Mouse (Mus musculus): ENCODE results near the gene Gm10197. TPM values are rescaled to one million over a fixed set of nuclear protein-coding genes. Genes with fewer than 3 reads are reported as not detected.
"Not testable (repeated sequence)": the region's sequence is repeated elsewhere in the genome, so short reads cannot be mapped to it uniquely, and the experiment has no call there.

The Gm10197 gene
- polyA plus RNA-seq, 1 experiment from 2014 or later, result 3.5 TPM

- Histone ChIP-seq H3K27ac (ENCODE audit: low read length) (no peak overlapping the region), H3K4me2 (ENCODE audit: low read depth, low read length) (no peak overlapping the region), H3K9me3 (replicated peaks; ENCODE audit: control insufficient read depth, low read length) (no peaks in the 10 kb centered on the region), H3K27me3 (ENCODE audit: control insufficient read depth, insufficient read depth, low read length) (no peaks in the 10 kb centered on the region), H3K4me1 (ENCODE audit: control insufficient read depth, insufficient read depth, low read length) (0 out of 2 replicates have a peak, but pooled peaks cover 2% of the 10 kb centered on the region), H3K36me3 (ENCODE audit: control insufficient read depth, insufficient read depth) (no peaks in the 10 kb centered on the region), H3K4me3 (ENCODE audit: low read length) (no peak overlapping the region), H3K9ac (ENCODE audit: low read length) (no peak overlapping the region)
- 74% methylated on average over 12 of the region's 12 CpGs for WGBS
- ATAC-seq (replicated peaks; ENCODE audit: extremely low read depth, insufficient read depth, low FRiP score), result no peak
These were observed 26.1 kb upstream of the Gm10197 start for GRCm38 (mm10) chr19:53397451-53398233.

GRCm38 (mm10) chr19:53395805-53396204 lies 24.2 kb upstream of the Gm10197 start:
- H3K4me1 ChIP-seq (ENCODE audit: control insufficient read depth, insufficient read depth, low read length); H3K36me3 ChIP-seq (ENCODE audit: control insufficient read depth, insufficient read depth); H3K4me3 ChIP-seq (ENCODE audit: low read length); H3K9me3 ChIP-seq (replicated peaks; ENCODE audit: control insufficient read depth, low read length); H3K4me2 ChIP-seq (ENCODE audit: low read depth, low read length); H3K9ac ChIP-seq (ENCODE audit: low read length); H3K27me3 ChIP-seq (ENCODE audit: control insufficient read depth, insufficient read depth, low read length); H3K27ac ChIP-seq (ENCODE audit: low read length); ATAC-seq (replicated peaks; ENCODE audit: extremely low read depth, insufficient read depth, low FRiP score): not testable (repeated sequence)
- 66% methylated on average over 5 of the region's 5 CpGs for WGBS

GRCm38 (mm10) chr19:53394956-53395355 lies 23.4 kb upstream of the Gm10197 start:
- not testable (repeated sequence) for H3K4me3 ChIP-seq (ENCODE audit: low read length); H3K9me3 ChIP-seq (replicated peaks; ENCODE audit: control insufficient read depth, low read length); ATAC-seq (replicated peaks; ENCODE audit: extremely low read depth, insufficient read depth, low FRiP score); H3K36me3 ChIP-seq (ENCODE audit: control insufficient read depth, insufficient read depth); H3K27me3 ChIP-seq (ENCODE audit: control insufficient read depth, insufficient read depth, low read length); H3K27ac ChIP-seq (ENCODE audit: low read length); H3K9ac ChIP-seq (ENCODE audit: low read length); H3K4me2 ChIP-seq (ENCODE audit: low read depth, low read length); H3K4me1 ChIP-seq (ENCODE audit: control insufficient read depth, insufficient read depth, low read length)
- WGBS, result 62% methylated on average over 3 of the region's 3 CpGs

DNA sequence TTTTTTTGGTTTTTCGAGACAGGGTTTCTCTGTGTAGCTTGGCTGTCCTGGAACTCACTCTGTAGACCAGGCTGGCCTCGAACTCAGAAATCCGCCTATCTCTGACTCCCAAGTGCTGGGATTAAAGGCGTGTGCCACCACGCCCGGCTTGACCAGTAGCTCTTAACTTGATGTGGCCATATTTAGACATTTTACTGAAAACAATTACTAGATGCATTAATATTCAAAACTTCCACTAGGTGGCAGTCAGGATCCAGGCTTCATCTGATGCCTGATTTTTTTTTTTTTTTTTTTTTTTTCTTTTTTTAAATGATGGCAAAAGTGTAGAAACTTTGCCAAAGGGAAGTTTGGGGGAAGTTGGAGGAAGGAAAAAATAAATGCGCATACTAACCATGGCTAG lies 23.0 kb upstream of the Gm10197 start:
- Histone ChIP-seq H3K27ac (ENCODE audit: low read length) (no peak overlapping the region), H3K9me3 (replicated peaks; ENCODE audit: control insufficient read depth, low read length) (no peaks in the 10 kb centered on the region), H3K9ac (ENCODE audit: low read length) (peak overlapping the region; percentile 39; the same call in 1 of the 2 replicates), H3K36me3 (ENCODE audit: control insufficient read depth, insufficient read depth) (no peaks in the 10 kb centered on the region), H3K4me3 (ENCODE audit: low read length) (no peak overlapping the region), H3K4me1 (ENCODE audit: control insufficient read depth, insufficient read depth, low read length) (peaks cover 9% of the 10 kb centered on the region), H3K27me3 (ENCODE audit: control insufficient read depth, insufficient read depth, low read length) (no peaks in the 10 kb centered on the region), H3K4me2 (ENCODE audit: low read depth, low read length) (peak overlapping the region; percentile 40)
- no peak for ATAC-seq (replicated peaks; ENCODE audit: extremely low read depth, insufficient read depth, low FRiP score)
- WGBS, result 11% methylated on average over 7 of the region's 7 CpGs

DNA sequence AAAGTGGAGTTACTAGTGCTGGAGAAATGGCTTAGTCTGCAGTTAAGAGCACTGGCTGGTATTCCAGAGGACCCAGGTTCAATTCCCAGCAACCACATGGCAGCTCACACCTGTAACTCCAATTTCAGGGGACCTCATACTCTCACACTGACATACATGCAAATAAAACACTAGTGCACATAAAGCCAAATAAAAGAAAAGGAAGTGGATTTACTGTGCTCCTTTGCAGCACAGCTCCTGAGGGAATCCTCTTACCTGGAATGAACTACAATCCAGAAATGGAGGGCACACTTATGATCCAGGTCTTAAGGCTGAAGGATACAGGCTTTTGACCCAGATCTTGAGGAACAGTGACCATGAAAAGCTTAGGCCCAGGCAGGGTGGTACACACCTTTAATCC lies 22.1 kb upstream of the Gm10197 start:
- Histone ChIP-seq H3K27me3 (ENCODE audit: control insufficient read depth, insufficient read depth, low read length) (no peaks in the 10 kb centered on the region), H3K9ac (ENCODE audit: low read length) (no peak overlapping the region), H3K9me3 (replicated peaks; ENCODE audit: control insufficient read depth, low read length) (no peaks in the 10 kb centered on the region), H3K4me2 (ENCODE audit: low read depth, low read length) (no peak overlapping the region), H3K27ac (ENCODE audit: low read length) (no peak overlapping the region), H3K4me1 (ENCODE audit: control insufficient read depth, insufficient read depth, low read length) (peaks cover 14% of the 10 kb centered on the region), H3K36me3 (ENCODE audit: control insufficient read depth, insufficient read depth) (no peaks in the 10 kb centered on the region), H3K4me3 (ENCODE audit: low read length) (no peak overlapping the region)
- no peak for ATAC-seq (replicated peaks; ENCODE audit: extremely low read depth, insufficient read depth, low FRiP score)

DNA sequence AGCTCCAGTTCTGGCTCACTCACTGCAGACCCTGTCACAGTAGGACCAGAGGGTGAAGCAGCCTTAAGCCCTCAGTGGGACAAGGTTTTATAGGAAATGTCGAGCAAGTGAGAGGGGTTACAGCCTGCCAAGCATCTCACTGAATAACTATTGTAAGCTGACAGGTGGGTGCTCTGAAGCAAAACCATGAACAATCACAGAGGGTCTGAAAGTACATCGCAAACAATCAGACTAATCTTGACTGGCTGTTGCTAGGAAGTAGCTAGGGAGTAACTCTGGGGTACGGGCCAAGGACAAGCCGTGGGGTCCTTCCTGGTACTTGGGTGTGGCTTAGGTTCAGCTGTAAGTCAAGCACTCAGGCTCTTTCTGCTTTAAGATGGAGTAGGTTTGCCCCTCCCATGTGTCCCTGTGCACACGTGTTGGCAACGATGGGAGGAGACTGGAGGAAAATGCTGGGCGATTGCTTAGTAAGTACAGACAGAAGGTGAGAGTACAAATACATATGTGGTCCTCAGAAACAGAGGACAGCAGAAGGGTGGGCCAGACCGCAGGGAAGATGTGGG lies 21.3 kb upstream of the Gm10197 start:
- Histone ChIP-seq H3K4me3 (ENCODE audit: low read length) (no peak overlapping the region), H3K9ac (ENCODE audit: low read length) (no peak overlapping the region), H3K36me3 (ENCODE audit: control insufficient read depth, insufficient read depth) (peaks cover 1% of the 10 kb centered on the region), H3K4me1 (ENCODE audit: control insufficient read depth, insufficient read depth, low read length) (peaks cover 15% of the 10 kb centered on the region), H3K9me3 (replicated peaks; ENCODE audit: control insufficient read depth, low read length) (no peaks in the 10 kb centered on the region), H3K27me3 (ENCODE audit: control insufficient read depth, insufficient read depth, low read length) (no peaks in the 10 kb centered on the region), H3K4me2 (ENCODE audit: low read depth, low read length) (no peak overlapping the region), H3K27ac (ENCODE audit: low read length) (no peak overlapping the region)
- ATAC-seq (replicated peaks; ENCODE audit: extremely low read depth, insufficient read depth, low FRiP score), result no peak
- WGBS, result 68% methylated on average over 8 of the region's 8 CpGs

DNA sequence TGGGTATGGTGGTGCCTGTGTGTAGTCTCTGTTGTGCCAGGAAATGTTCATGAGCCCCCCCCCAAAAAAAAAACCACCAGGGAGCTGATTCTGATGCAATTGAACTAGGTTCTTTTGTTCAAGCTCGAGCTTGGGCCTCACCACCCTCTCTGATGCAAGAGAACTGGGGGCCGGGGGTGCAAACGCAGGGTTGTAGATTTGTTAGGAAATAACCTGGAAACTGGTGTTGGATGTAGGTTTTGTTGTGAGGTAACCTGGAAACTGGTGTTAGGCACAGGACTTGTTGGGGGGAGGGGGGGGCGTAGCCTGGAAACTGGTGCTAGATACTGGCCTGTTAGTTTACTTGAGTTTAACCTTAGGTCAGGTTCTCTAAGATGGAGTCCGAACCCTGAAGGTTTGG lies 20.2 kb upstream of the Gm10197 start:
- Histone ChIP-seq H3K4me2 (ENCODE audit: low read depth, low read length) (peak overlapping the region; percentile 78), H3K27ac (ENCODE audit: low read length) (no peak overlapping the region), H3K9me3 (replicated peaks; ENCODE audit: control insufficient read depth, low read length) (no peaks in the 10 kb centered on the region), H3K27me3 (ENCODE audit: control insufficient read depth, insufficient read depth, low read length) (no peaks in the 10 kb centered on the region), H3K4me1 (ENCODE audit: control insufficient read depth, insufficient read depth, low read length) (peaks cover 18% of the 10 kb centered on the region), H3K4me3 (ENCODE audit: low read length) (no peak overlapping the region), H3K9ac (ENCODE audit: low read length) (peak overlapping the region; percentile 89), H3K36me3 (ENCODE audit: control insufficient read depth, insufficient read depth) (peaks cover 9% of the 10 kb centered on the region)
- no peak for ATAC-seq (replicated peaks; ENCODE audit: extremely low read depth, insufficient read depth, low FRiP score)
- WGBS, result 87% methylated on average over 5 of the region's 5 CpGs

GRCm38 (mm10) chr19:53391386-53391785 lies 19.8 kb upstream of the Gm10197 start:
- H3K36me3 ChIP-seq (ENCODE audit: control insufficient read depth, insufficient read depth), result peaks cover 9% of the 10 kb centered on the region
- H3K27me3 ChIP-seq (ENCODE audit: control insufficient read depth, insufficient read depth, low read length), result no peaks in the 10 kb centered on the region
- H3K4me2 ChIP-seq (ENCODE audit: low read depth, low read length), result peak overlapping the region; percentile 78
- WGBS, result 44% methylated on average over 8 of the region's 8 CpGs
- peak overlapping the region; percentile 99 for H3K4me3 ChIP-seq (ENCODE audit: low read length)
- H3K9me3 ChIP-seq (replicated peaks; ENCODE audit: control insufficient read depth, low read length), result no peaks in the 10 kb centered on the region
- peak overlapping the region; percentile 94 for H3K27ac ChIP-seq (ENCODE audit: low read length)
- peaks cover 18% of the 10 kb centered on the region for H3K4me1 ChIP-seq (ENCODE audit: control insufficient read depth, insufficient read depth, low read length)
- ATAC-seq (replicated peaks; ENCODE audit: extremely low read depth, insufficient read depth, low FRiP score), result no peak
- H3K9ac ChIP-seq (ENCODE audit: low read length), result peak overlapping the region; percentile 89

- H3K4me2 ChIP-seq (ENCODE audit: low read depth, low read length), result peak within 1 kb of the TSS; percentile 78
- H3K4me1 ChIP-seq (ENCODE audit: control insufficient read depth, insufficient read depth, low read length), result peaks cover 18% of the 10 kb centered on the region
- peak; percentile 98 for ATAC-seq (replicated peaks; ENCODE audit: extremely low read depth, insufficient read depth, low FRiP score)
- peak within 1 kb of the TSS; percentile 99 for H3K4me3 ChIP-seq (ENCODE audit: low read length)
- no peaks in the 10 kb centered on the region for H3K27me3 ChIP-seq (ENCODE audit: control insufficient read depth, insufficient read depth, low read length)
- H3K9ac ChIP-seq (ENCODE audit: low read length), result peak within 1 kb of the TSS; percentile 96
- H3K27ac ChIP-seq (ENCODE audit: low read length), result peak within 1 kb of the TSS; percentile 98
- under 1% methylated on average over 48 of the region's 48 CpGs for WGBS
- peaks cover 9% of the 10 kb centered on the region for H3K36me3 ChIP-seq (ENCODE audit: control insufficient read depth, insufficient read depth)
- no peaks in the 10 kb centered on the region for H3K9me3 ChIP-seq (replicated peaks; ENCODE audit: control insufficient read depth, low read length)
These were observed 19.0 kb upstream of the Gm10197 start, which contains the start of gene Smndc1 for GRCm38 (mm10) chr19:53390495-53391007. TSS of gene Smndc1 (minus strand) at chr19:53390578.
